Mouse (Mus musculus): ENCODE measurements around the gene Samhd1. TPM values are rescaled to one million over a fixed set of nuclear protein-coding genes. Genes with fewer than 3 reads are reported as not detected.

Gene Samhd1
- polyA plus RNA-seq, 1 experiment from 2014 or later, result 29.4 TPM

GRCm38 (mm10) chr2:157073378-157074052 lies 61.5 kb downstream of the Samhd1 start:
- Histone ChIP-seq H3K27ac (peak overlapping the region; percentile 22; the same call in 1 of the 2 replicates), H3K36me3 (replicated peaks) (peaks cover 67% of the 10 kb centered on the region), H3K9me3 (no peaks in the 10 kb centered on the region), H3K27me3 (ENCODE audit: poor library complexity, severe bottlenecking) (no peaks in the 10 kb centered on the region), H3K4me3 (no peak overlapping the region), H3K4me1 (peaks cover 98% of the 10 kb centered on the region)
- 89% methylated on average over 9 of the region's 9 CpGs for WGBS
- DNase-seq (ENCODE audit: extremely low spot score, low spot score), result no peak

DNA sequence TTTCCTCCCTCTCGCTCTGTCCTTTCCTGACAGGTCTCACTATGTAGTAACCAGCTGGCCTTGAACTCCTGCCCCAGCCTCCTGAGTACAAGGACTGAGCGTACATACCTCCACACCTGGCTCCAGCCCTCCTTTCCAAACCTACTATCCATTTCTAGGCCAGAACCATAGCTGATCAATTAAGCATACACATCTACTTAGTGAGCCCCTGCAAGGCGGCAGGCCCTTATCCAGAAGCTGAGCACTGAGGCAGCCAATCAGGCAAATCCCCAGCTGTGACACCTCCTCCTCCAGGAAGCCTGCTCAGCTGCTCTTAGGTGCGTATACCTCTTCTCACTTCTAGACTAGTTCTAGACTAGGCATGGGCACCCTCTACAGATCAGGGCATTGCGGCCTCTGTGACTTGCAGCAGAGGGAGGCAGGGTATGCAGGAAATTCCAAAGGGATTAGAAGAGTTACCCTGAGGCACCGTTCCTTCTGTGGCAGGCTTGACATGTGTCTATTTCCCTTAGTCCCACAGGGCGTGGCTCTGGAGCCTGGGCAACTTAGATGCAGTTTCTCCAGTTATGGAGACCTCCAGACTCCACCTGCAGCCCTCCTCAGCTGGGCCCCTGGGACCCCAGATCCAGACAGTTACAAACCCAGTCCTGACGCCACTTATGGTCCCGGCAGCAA lies 62.6 kb downstream of the Samhd1 start:
- Histone ChIP-seq H3K4me3 (no peak overlapping the region), H3K36me3 (replicated peaks) (peaks cover 70% of the 10 kb centered on the region), H3K27me3 (ENCODE audit: poor library complexity, severe bottlenecking) (no peaks in the 10 kb centered on the region), H3K4me1 (peaks cover 100% of the 10 kb centered on the region), H3K9me3 (no peaks in the 10 kb centered on the region), H3K27ac (no peak overlapping the region; the same call in 1 of the 2 replicates)
- DNase-seq (ENCODE audit: extremely low spot score, low spot score), result no peak
- 76% methylated on average over 9 of the region's 9 CpGs for WGBS

DNA sequence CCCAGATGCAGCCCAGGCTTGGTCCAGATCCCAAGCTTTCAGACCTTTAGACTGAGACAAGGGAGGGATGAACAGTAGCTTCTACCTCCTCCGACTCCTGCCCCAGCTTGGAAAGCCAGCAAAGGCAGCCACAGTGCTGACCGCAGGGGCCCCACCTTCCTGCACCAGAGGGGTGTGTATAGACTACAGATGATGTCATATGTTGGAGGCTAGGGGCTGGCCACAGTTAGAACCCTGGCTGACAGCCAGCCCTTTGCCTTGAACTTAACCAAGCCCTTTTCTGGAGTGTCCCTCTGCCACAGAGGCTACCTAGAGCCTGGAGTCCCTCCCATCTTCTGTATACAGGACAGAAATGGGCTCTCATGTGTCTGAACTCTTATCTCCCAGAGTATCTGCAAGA lies 63.5 kb downstream of the Samhd1 start:
- no peak for DNase-seq (ENCODE audit: extremely low spot score, low spot score)
- Histone ChIP-seq H3K36me3 (replicated peaks) (peaks cover 71% of the 10 kb centered on the region), H3K27ac (no peak overlapping the region), H3K4me1 (peaks cover 100% of the 10 kb centered on the region), H3K27me3 (ENCODE audit: poor library complexity, severe bottlenecking) (no peaks in the 10 kb centered on the region), H3K9me3 (no peaks in the 10 kb centered on the region), H3K4me3 (no peak overlapping the region)
- 90% methylated on average over 2 of the region's 2 CpGs for WGBS

GRCm38 (mm10) chr2:157070365-157070764 lies 64.7 kb downstream of the Samhd1 start:
- Histone ChIP-seq H3K9me3 (no peaks in the 10 kb centered on the region), H3K4me3 (no peak overlapping the region), H3K27ac (peak overlapping the region; percentile 66), H3K36me3 (replicated peaks) (peaks cover 66% of the 10 kb centered on the region), H3K27me3 (ENCODE audit: poor library complexity, severe bottlenecking) (no peaks in the 10 kb centered on the region), H3K4me1 (peaks cover 97% of the 10 kb centered on the region)
- no peak for DNase-seq (ENCODE audit: extremely low spot score, low spot score)
- WGBS, result 75% methylated on average over 9 of the region's 9 CpGs

DNA sequence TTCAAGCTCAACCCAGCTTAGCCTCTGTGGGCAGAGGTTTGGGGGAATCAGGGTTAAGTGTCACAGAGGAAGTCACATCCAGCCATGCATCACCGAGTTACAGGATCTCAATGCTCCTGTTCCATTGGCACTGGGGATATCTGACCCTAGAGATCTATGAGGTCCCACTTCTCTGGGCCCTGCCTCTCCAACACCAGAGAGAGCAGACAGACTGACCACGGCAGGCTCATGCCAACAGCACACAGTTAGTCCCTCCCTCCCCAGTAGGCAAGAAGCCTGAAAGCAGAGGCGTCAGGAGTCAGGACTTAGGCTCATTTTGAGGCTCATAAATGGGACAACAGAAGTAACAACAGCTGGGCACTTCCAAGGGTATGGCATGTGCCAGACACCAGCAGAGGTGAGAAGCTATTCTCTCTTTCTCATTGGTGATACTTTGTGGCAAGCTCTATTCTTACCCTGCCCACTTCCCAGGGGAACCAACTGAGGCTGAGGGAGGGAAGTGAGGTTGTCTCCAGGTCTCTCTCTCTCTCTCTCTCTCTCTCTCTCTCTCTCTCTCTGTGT lies 65.2 kb downstream of the Samhd1 start:
- WGBS, result 62% methylated on average over 3 of the region's 3 CpGs
- H3K4me1 ChIP-seq, result peaks cover 97% of the 10 kb centered on the region
- H3K27ac ChIP-seq, result peak overlapping the region; percentile 66
- no peak for DNase-seq (ENCODE audit: extremely low spot score, low spot score)
- no peaks in the 10 kb centered on the region for H3K9me3 ChIP-seq
- H3K4me3 ChIP-seq, result 0 out of 2 replicates have a peak overlapping the region, but pooled peaks have one; percentile 1
- no peaks in the 10 kb centered on the region for H3K27me3 ChIP-seq (ENCODE audit: poor library complexity, severe bottlenecking)
- peaks cover 66% of the 10 kb centered on the region for H3K36me3 ChIP-seq (replicated peaks)

- 0 out of 2 replicates have a peak overlapping the region, but pooled peaks have one; percentile 1 for H3K4me3 ChIP-seq
- H3K36me3 ChIP-seq (replicated peaks), result peaks cover 68% of the 10 kb centered on the region
- DNase-seq (ENCODE audit: extremely low spot score, low spot score), result no peak
- H3K27ac ChIP-seq, result peak overlapping the region; percentile 66
- no peaks in the 10 kb centered on the region for H3K27me3 ChIP-seq (ENCODE audit: poor library complexity, severe bottlenecking)
- peaks cover 97% of the 10 kb centered on the region for H3K4me1 ChIP-seq
- 57% methylated on average over 3 of the region's 3 CpGs for WGBS
- H3K9me3 ChIP-seq, result no peaks in the 10 kb centered on the region
Observed at GRCm38 (mm10) chr2:157069355-157069735, 65.7 kb downstream of the Samhd1 start.

- H3K27ac ChIP-seq, result peak overlapping the region; percentile 66
- 0 out of 2 replicates have a peak overlapping the region, but pooled peaks have one; percentile 1 for H3K4me3 ChIP-seq
- no peaks in the 10 kb centered on the region for H3K27me3 ChIP-seq (ENCODE audit: poor library complexity, severe bottlenecking)
- 76% methylated on average over 14 of the region's 14 CpGs for WGBS
- no peaks in the 10 kb centered on the region for H3K9me3 ChIP-seq
- H3K4me1 ChIP-seq, result peaks cover 97% of the 10 kb centered on the region
- H3K36me3 ChIP-seq (replicated peaks), result peaks cover 67% of the 10 kb centered on the region
- no peak for DNase-seq (ENCODE audit: extremely low spot score, low spot score)
Observed at GRCm38 (mm10) chr2:157068701-157069354, 66.2 kb downstream of the Samhd1 start.

- H3K27ac ChIP-seq, result no peak overlapping the region
- H3K9me3 ChIP-seq, result no peaks in the 10 kb centered on the region
- 90% methylated on average over 7 of the region's 7 CpGs for WGBS
- H3K27me3 ChIP-seq (ENCODE audit: poor library complexity, severe bottlenecking), result no peaks in the 10 kb centered on the region
- peaks cover 62% of the 10 kb centered on the region for H3K36me3 ChIP-seq (replicated peaks)
- H3K4me3 ChIP-seq, result no peak overlapping the region
- peaks cover 96% of the 10 kb centered on the region for H3K4me1 ChIP-seq
- no peak for DNase-seq (ENCODE audit: extremely low spot score, low spot score)
Observed at GRCm38 (mm10) chr2:157066731-157067430, 68.2 kb downstream of the Samhd1 start.

- WGBS, result 84% methylated on average over 7 of the region's 7 CpGs
- no peak for DNase-seq (ENCODE audit: extremely low spot score, low spot score)
- Histone ChIP-seq H3K36me3 (replicated peaks) (peaks cover 60% of the 10 kb centered on the region), H3K9me3 (no peaks in the 10 kb centered on the region), H3K4me1 (peaks cover 88% of the 10 kb centered on the region), H3K27me3 (ENCODE audit: poor library complexity, severe bottlenecking) (no peaks in the 10 kb centered on the region), H3K4me3 (no peak overlapping the region), H3K27ac (no peak overlapping the region)
Observed at GRCm38 (mm10) chr2:157065879-157066226, 69.2 kb downstream of the Samhd1 start.

GRCm38 (mm10) chr2:157064978-157065878 lies 69.8 kb downstream of the Samhd1 start:
- peak overlapping the region; percentile 25; the same call in 1 of the 2 replicates for H3K27ac ChIP-seq
- no peak overlapping the region for H3K4me3 ChIP-seq

GRCm38 (mm10) chr2:157064136-157064535 lies 70.9 kb downstream of the Samhd1 start:
- peaks cover 60% of the 10 kb centered on the region for H3K36me3 ChIP-seq (replicated peaks)
- 0 out of 2 replicates have a peak overlapping the region, but pooled peaks have one; percentile 35 for H3K27ac ChIP-seq
- DNase-seq (ENCODE audit: extremely low spot score, low spot score), result no peak
- H3K27me3 ChIP-seq (ENCODE audit: poor library complexity, severe bottlenecking), result no peaks in the 10 kb centered on the region
- peaks cover 78% of the 10 kb centered on the region for H3K4me1 ChIP-seq
- no peak overlapping the region for H3K4me3 ChIP-seq
- no peaks in the 10 kb centered on the region for H3K9me3 ChIP-seq
- WGBS, result 86% methylated on average over 7 of the region's 7 CpGs

More at GRCm38 (mm10) chr2:157064978-157065878, 69.8 kb downstream of the Samhd1 start:
- Histone ChIP-seq H3K9me3 (no peaks in the 10 kb centered on the region), H3K4me1 (peaks cover 82% of the 10 kb centered on the region), H3K36me3 (replicated peaks) (peaks cover 57% of the 10 kb centered on the region), H3K27me3 (ENCODE audit: poor library complexity, severe bottlenecking) (no peaks in the 10 kb centered on the region)
- WGBS, result 82% methylated on average over 14 of the region's 14 CpGs
- no peak for DNase-seq (ENCODE audit: extremely low spot score, low spot score)
